Mouse (Mus musculus) mouse embryonic stem cell (cell line): Measurements from ENCODE around the gene Wwox.

Experiments
- in situ Hi-C, 2 experiments: fragments of 300-500 bp; cut with MboI; formaldehyde crosslinking; loops; 1 replicate in 1 of 2; 3 replicates in 1 of 2; pipeline ENCODE4 v1.14.3; 2019 to 2020; ENCODE audit warnings: low sequenced_read_pairs in 2 of 2, low pct_unique_long_range_greater_than_20kb in 1 of 2, mixed read lengths in 1 of 2; ENCODE audit not compliant: unreplicated experiment in 1 of 2

Wwox gene

GRCm38 (mm10) chr8:114883967-114884366 is 444.5 kb downstream of the Wwox start:
- in situ Hi-C loops = no loop called here

DNA sequence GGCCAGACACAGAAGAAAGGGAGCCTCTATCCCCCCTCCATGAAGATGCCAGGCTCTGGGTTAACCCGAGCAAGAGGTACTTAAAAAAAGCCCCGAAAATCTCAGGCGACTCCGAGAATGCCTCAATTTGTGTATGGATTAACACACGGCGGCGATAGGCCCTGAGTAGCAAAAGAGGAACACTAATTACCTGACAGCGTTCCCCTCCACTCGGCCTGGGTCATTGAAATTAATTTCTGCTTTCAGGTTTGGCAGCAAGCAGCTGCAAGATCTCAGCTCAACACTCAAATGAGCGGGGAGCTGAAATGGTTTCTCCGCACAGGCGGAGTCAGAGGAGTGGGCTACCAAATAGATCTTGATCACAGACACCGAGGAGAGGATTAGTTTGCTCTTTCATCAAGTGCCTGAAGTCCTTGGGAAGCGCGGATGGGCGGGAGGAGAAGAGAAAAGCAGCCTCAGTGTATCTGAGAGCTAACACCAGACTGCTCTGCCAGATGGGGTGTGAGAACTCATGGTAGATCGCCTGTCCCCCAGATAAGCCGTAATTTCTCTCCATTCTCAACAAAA is 445.7 kb downstream of the Wwox start:
- in situ Hi-C loops = no loop called here

DNA sequence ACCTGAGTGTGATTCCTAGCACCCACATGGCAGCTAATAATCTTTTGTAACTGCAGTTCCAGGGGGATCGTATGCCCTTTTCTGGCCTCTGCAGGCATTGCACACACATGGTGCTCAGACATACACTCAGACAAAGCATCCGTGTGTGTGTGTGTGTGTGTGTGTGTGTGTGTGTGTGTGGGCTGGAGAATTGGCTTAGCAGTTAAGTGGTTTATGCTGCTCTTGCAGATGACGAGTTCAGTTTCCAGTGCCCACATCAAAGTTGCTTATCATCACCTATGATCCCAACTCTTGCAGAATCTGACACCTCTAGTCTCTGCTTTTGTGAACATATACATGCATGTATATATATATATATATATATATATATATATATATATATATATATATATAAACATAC is 448.9 kb downstream of the Wwox start:
- in situ Hi-C loops = no loop called here

- in situ Hi-C loops = no loop called here
Observed at GRCm38 (mm10) chr8:114889578-114890374, 450.3 kb downstream of the Wwox start.

- in situ Hi-C loops = no loop called here
Observed at GRCm38 (mm10) chr8:114890478-114890877, 451.0 kb downstream of the Wwox start.

DNA sequence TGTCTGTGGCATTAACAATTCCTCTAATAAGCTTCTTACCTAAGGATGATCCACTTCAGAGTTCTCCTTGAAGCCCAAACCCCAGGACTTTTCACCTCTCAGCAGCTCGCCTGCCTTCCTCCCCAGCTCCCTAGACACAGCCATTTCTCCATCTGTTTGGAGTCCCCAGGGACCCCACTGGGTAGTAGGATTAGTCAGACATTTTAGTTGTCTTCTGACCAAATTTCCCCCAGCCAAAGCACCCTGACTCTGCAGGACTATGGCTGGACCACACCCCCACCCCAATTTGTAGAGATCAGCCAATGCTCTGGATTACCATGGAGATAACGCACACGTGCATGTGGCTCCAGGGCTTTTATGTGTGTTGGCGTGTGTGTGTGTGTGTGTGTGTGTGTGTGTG is 451.8 kb downstream of the Wwox start:
- in situ Hi-C loops = no loop called here

GRCm38 (mm10) chr8:114897432-114897831 is 458.0 kb downstream of the Wwox start:
- in situ Hi-C loops = no loop called here

DNA sequence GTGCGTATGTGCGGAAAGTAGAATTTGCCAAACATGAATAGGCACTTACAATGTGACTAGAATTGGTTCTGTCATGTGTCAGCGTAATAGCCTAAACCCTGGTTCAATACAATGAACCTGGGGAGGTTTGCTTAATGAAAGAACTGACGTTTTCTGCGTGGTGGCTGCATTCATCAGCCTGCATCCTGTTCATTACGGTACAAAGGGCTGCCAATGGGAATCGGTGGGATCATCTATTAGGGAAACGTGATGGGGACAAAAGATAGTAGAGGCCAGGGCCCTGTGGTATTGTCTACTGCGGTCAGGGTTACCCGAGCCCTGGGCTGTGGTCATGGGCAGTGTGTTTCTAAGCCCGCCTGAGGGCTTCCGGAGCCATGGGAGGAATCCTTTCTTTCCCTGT is 459.7 kb downstream of the Wwox start:
- in situ Hi-C loops = no loop called here

GRCm38 (mm10) chr8:114902584-114902983 is 463.1 kb downstream of the Wwox start:
- in situ Hi-C loops = no loop called here

GRCm38 (mm10) chr8:114908086-114908485 is 468.6 kb downstream of the Wwox start:
- in situ Hi-C loops = no loop called here

- in situ Hi-C loops = no loop called here
Observed at GRCm38 (mm10) chr8:114908589-114908988, 469.1 kb downstream of the Wwox start.

DNA sequence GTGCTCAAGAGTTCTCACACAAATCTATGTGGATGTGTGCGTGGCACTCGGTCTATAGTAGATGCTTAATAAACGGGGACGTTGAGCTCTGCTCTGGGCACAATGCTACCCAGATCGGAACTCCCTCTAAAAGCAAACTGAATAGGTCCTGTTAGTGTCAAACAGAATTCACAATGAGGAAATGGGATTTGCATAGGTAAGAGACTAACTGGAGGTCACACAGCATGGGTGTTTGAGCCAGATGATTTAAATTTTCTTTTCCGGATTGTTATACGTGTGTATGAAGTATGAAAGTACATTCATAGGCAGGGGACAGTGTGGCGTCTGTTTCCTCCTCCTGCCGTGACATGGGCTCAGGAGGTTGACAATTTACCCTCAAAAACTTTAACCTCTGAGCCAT is 469.7 kb downstream of the Wwox start:
- in situ Hi-C loops = no loop called here

DNA sequence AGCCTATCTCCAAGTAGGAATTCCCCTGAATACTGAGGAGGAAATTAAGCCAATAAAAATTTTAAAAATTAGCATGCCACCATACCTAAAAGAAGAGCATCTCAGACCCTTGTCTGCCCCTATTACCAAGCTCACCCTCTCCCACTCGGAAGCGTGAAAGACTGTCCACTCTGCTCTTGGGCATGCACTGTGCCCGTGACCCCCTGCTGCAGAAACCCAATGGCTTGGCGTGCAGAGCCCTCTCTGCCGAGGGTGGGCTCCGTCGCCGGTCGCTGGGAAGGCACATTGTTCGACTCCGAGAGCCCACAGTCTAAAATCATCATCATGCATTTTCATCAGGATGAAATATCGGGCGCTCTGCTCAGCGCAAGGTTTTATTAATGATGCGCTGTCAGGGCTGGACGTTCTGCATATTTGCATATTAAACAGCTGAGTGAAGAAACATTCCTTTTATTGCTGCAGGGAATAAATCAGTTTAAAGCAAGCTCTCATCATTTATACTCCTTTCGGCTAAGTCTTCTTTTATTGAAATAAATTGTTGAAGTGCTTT is 471.7 kb downstream of the Wwox start:
- in situ Hi-C loops = no loop called here

GRCm38 (mm10) chr8:114923629-114924028 is 484.2 kb downstream of the Wwox start:
- in situ Hi-C loops = no loop called here

DNA sequence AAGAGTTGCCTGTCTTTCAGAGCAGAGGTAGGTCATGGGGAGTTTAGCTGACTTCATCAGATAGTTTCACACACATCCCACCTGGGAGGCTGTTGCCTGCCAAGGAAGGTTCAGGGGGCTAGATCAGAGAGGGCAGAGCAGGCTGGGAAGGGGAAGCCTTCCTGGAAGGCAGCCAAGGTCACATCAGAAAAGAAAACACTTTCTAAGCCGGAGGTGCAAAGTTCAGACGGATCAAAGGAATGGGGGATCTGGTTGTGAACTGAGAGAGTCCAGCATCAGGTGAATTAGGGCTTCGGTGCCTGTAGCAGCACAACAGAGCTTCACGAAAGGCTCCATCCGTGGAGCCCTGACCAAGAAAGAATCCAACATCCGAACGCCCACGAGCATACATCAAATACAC is 488.0 kb downstream of the Wwox start:
- in situ Hi-C loops = no loop called here

DNA sequence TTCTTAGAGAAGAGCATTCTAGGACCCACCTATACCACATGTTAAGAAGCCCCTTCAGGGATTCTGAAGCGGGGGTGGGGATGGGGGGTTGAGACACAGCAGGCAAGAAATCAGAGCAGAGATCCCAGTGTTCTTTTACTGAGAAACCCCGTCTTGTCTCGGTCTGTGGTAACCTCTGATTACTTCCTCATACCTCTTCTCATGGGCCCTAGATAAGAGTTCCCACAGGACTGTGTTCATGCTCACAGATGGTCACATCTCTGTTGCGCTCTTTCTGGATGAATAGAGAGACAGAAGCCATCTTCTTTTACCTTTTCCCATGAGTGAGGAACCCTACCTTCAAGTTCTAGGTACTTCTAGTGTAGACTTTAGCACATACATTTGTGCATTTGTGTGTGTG is 488.5 kb downstream of the Wwox start:
- in situ Hi-C loops = no loop called here

DNA sequence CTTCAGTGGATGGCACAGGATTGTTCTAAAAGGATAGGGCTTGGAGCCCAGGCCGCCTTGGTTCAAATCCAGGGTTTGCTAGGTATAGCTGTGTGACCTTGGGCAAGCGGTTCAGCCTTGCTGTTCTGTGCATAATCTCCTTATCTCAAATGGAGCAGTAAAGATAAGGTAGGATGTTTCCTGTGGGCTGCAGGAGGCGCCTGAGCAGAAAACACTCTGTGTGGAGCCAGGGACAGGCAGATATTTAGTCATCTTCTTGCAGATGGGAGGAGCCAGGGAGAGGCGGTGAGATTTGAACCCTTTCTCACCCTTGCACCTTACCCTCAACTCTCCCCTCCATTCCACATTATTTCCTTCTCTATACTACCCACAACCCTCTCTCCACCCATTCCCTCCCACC is 490.1 kb downstream of the Wwox start:
- in situ Hi-C loops = no loop called here

GRCm38 (mm10) chr8:114932071-114932630 is 492.7 kb downstream of the Wwox start:
- in situ Hi-C loops = no loop called here

DNA sequence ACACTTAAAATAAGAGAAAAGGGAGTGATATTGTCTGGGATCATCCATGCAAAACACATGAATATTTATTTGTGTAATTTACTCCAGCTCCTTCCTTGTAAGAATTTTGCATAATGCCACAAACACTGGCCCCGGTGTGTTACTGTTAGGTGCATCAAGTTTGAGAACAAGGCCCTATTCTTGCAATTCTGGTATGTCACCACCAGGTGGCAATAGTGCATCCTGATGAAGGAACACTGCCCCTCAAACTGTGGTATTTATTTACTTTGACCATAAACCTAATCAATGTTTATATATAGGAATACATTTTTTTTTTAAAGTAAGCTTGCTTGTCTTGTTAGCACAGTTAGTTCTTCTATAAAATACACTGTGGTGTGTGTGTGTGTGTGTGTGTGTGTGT is 493.8 kb downstream of the Wwox start:
- in situ Hi-C loops = no loop called here

DNA sequence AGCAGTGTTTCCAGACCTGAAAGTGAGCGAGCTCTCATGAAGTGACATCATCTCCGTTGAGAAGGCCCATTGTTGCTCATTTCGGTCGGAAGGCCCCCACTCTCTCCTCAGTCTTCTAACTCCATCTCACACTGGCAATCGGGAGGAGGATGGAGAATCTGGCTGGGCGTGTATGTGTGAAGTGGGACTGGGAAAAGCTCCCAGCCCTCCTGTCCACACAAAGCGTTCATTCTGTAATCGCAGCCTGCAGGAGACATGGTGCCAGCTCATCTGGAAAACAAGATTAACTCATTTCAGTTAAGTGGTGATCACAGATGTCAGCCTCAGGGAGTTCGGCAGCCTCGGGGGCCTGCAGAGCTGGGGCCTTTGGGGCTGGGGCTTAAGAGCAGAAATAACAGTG is 497.4 kb downstream of the Wwox start:
- in situ Hi-C loops = no loop called here
